Mouse (Mus musculus) adipose tissue, adult 10 weeks (tissue): ENCODE data around the gene Coa3. TPM values are rescaled to one million over a fixed set of nuclear protein-coding genes. Genes with fewer than 3 reads are reported as not detected.

Source experiments
- polyA plus RNA-seq: library from polyadenylated mRNA; stranded (reverse); fragments of 350-450 nt; fragmentation: Illumina TruSeq; extraction: RNeasy Lipid Tissue Mini Kit (QIAGEN cat#74804); gene quantifications from one replicate; pipeline ENCODE4 v1.2.3, GENCODE M21; 2014; ENCODE audit warnings: low read depth, low replicate concordance

The Coa3 gene
- 114 TPM for polyA plus RNA-seq

GRCm38 (mm10) chr11:101278223-101279192, at the start of gene Coa3, which contains the start of gene Cntd1:
Coa3 (minus strand) TSS chr11:101279114.
Cntd1 (plus strand) TSS chr11:101279012.

GRCm38 (mm10) chr11:101324763-101325162, 45.8 kb upstream of the Coa3 start, which contains the start of gene Aoc2:
Aoc2 (plus strand) TSS chr11:101325063.

GRCm38 (mm10) chr11:101315665-101316500, 37.0 kb upstream of the Coa3 start, which contains the start of gene Psme3:
Psme3 (plus strand) TSS chr11:101316213.

GRCm38 (mm10) chr11:101302004-101302798, 23.3 kb upstream of the Coa3 start, which contains the start of gene Becn1:
Becn1 (minus strand) TSS chr11:101302286.

GRCm38 (mm10) chr11:101259948-101260825, 18.7 kb downstream of the Coa3 start, which contains the start of gene Wnk4:
Wnk4 (plus strand) TSS chr11:101260567.

GRCm38 (mm10) chr11:101253613-101254389, 25.1 kb downstream of the Coa3 start, which contains the start of gene Vps25:
Vps25 (plus strand) TSS chr11:101253707.

GRCm38 (mm10) chr11:101245855-101246701, 32.8 kb downstream of the Coa3 start, which contains the start of gene Ramp2:
Ramp2 (plus strand) TSS chr11:101246028.

Other genes with a start within 250 kb of the Coa3 start
- gene Naglu, start 209.1 kb downstream of the Coa3 start, polyA plus RNA-seq = 34.9 TPM
- 0.62 TPM for gene Hsd17b1, start 200.7 kb downstream of the Coa3 start, polyA plus RNA-seq
- gene Coasy, start 196.5 kb downstream of the Coa3 start, polyA plus RNA-seq = 35.8 TPM
- 33.4 TPM for gene Mlx, start 191.8 kb downstream of the Coa3 start, polyA plus RNA-seq
- gene Psmc3ip, start 183.7 kb downstream of the Coa3 start, polyA plus RNA-seq = 8.3 TPM
- gene Retreg3, start 159.2 kb downstream of the Coa3 start, polyA plus RNA-seq = 45.6 TPM
- 22.4 TPM for gene Tubg1, start 159.2 kb downstream of the Coa3 start, polyA plus RNA-seq
- gene Tubg2, start 123.2 kb downstream of the Coa3 start, polyA plus RNA-seq = 2.4 TPM
- 3.5 TPM for gene Cntnap1, start 108.6 kb downstream of the Coa3 start, polyA plus RNA-seq
- 10.9 TPM for gene Plekhh3, start 107.8 kb downstream of the Coa3 start, polyA plus RNA-seq
- not detected for gene Ccr10, start 103.7 kb downstream of the Coa3 start, polyA plus RNA-seq
- gene Ezh1, start 52.7 kb downstream of the Coa3 start, polyA plus RNA-seq = 45.0 TPM
- gene Ramp2, start 33.1 kb downstream of the Coa3 start, polyA plus RNA-seq = 44.1 TPM
- 145 TPM for gene Vps25, start 25.4 kb downstream of the Coa3 start, polyA plus RNA-seq
- 14.0 TPM for gene Wnk4, start 18.5 kb downstream of the Coa3 start, polyA plus RNA-seq
- gene Cntd1, start 102 bp downstream of the Coa3 start, polyA plus RNA-seq = 3.1 TPM
- 151 TPM for gene Becn1, start 23.2 kb upstream of the Coa3 start, polyA plus RNA-seq
- 64.9 TPM for gene Psme3, start 37.1 kb upstream of the Coa3 start, polyA plus RNA-seq
- 2.3 TPM for gene Aoc2, start 45.9 kb upstream of the Coa3 start, polyA plus RNA-seq
- gene Aoc3, start 51.5 kb upstream of the Coa3 start, polyA plus RNA-seq = 318 TPM
- 0.88 TPM for gene G6pc, start 88.4 kb upstream of the Coa3 start, polyA plus RNA-seq
- 37.5 TPM for gene Aarsd1, start 138.5 kb upstream of the Coa3 start, polyA plus RNA-seq
- gene Gm27029, start 145.7 kb upstream of the Coa3 start, polyA plus RNA-seq = 1.8 TPM
- gene Rundc1, start 146.0 kb upstream of the Coa3 start, polyA plus RNA-seq = 20.2 TPM
- gene Ptges3l, start 146.2 kb upstream of the Coa3 start, polyA plus RNA-seq = 19.3 TPM
- 510 TPM for gene Rpl27, start 163.2 kb upstream of the Coa3 start, polyA plus RNA-seq
- gene Ifi35, start 169.3 kb upstream of the Coa3 start, polyA plus RNA-seq = 37.6 TPM
- 13.9 TPM for gene Rnd2, start 185.9 kb upstream of the Coa3 start, polyA plus RNA-seq
- 95.9 TPM for gene Vat1, start 187.1 kb upstream of the Coa3 start, polyA plus RNA-seq